Mouse (Mus musculus): ENCODE results near the gene Fbxo41. TPM values are rescaled to one million over a fixed set of nuclear protein-coding genes. Genes with fewer than 3 reads are reported as not detected.
"Not testable (repeated sequence)": the region's sequence is repeated elsewhere in the genome, so short reads cannot be mapped to it uniquely, and the experiment has no call there.

Gene Fbxo41
- total RNA-seq, 2 experiments from 2014 or later, result 84.7 to 86.0 TPM

DNA sequence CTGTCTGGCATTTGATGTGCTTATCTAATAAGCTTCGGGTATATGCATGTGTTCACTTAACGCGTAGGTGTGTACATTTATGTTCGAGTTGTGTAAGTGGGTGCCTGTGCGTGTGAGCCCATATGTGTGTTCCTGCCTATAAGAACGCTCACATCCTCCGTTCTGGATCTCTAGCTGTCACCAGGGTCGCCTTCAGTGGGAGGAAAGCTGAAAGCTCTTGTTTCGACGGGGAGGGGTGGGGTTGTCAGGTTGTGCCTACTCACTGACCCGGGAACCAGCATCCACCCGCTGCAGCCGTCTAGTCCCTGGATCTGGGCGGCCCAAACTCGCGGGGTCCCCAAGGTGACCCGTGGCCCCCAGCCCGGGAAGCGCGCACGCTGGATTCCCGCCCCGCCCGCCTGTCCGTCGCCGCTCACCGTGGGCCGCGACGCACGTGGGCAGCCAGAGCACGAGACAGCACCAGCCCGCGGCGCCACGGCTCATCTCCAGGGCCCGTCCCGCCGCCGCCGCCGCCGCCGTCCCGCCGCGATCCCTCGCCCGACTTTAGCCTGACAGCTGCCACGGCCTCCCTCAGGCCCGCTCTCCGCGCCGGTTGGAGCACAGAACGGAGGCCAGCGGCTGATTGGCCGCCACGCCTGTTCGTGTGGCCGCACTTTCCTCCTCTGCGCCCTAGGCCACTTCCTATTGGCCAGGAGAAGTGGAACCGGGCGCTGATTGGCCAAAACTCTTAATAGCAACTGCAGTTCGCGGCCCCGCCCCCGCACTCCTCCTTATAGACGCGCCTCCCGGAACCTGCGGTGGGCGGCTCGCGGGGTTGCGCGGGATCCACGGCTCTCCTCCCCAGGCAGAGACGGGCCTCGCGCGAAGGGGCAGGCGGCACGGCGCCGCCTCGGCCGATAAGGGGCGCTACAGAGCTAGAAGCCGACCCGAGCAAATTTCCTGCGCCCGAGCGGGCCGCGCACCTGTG lies 51.8 kb downstream of the Fbxo41 start, which contains the start of gene Cct7:
Gene Cct7, plus strand, starts transcription at position 818 of the 967 bp plus-strand sequence.
- peak; percentile 98 to 99 for DNase-seq (ENCODE audit: low spot score in 2 of 2)

DNA sequence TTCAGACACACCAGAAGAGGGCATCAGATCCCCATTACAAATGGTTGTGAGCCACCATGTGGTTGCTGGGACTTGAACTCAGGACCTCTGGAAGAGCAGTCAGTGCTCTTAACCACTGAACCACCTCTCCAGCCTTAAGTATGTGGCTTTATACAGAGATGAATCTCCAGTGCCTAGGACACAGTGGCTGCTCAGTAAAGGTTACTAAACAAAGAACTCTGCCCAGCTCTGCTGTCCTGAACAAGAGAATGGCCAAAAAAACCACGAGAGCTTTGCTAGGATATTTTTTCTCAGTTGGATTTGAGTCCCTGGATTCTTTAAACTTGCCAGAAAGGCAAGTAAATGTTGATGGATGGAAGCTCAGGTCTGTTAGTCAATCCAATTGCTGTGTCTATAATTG lies 52.7 kb downstream of the Fbxo41 start:
- not testable (repeated sequence) for DNase-seq (ENCODE audit: low spot score in 2 of 2)

DNA sequence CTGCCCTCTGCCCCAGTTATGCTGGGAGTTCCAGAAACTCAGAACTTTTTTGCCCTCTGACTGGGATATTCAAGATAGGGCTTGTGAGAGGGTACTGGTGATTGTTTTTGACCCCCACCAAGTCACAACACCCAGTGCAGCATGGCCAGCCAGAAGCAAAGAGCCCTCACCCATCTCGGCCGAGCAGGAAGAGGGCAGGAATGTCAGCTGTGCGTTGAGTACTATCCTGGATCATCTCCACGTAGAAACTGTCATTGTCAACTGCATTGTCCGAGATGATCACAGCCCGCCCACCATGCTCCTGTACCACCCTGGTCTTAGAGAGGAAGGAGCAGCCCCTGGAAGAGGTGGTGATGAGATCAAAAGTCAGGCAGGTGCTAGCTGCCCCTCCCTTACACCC lies 55.4 kb downstream of the Fbxo41 start:
- DNase-seq (ENCODE audit: low spot score in 2 of 2), result no peak

DNA sequence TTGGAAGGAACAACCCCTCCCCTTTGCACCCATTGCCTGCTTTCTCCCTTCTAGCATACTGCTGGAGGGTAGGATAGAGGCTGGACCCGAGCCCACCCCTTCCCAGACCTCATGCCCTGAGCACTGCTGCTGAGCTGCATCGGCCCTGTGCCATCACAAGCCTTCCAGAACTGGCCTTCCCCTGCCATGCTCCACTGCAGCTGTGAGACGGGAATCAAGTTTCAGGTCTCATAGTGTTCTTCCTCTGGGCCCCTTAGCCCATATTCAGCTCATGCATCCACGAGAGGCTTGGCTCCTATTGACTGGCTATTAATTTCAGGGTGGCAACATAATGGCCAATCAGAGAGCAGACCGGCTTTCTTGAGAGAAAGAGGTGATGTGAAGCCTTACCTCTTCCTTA lies 57.5 kb downstream of the Fbxo41 start:
- DNase-seq (ENCODE audit: low spot score in 2 of 2), result no peak

DNA sequence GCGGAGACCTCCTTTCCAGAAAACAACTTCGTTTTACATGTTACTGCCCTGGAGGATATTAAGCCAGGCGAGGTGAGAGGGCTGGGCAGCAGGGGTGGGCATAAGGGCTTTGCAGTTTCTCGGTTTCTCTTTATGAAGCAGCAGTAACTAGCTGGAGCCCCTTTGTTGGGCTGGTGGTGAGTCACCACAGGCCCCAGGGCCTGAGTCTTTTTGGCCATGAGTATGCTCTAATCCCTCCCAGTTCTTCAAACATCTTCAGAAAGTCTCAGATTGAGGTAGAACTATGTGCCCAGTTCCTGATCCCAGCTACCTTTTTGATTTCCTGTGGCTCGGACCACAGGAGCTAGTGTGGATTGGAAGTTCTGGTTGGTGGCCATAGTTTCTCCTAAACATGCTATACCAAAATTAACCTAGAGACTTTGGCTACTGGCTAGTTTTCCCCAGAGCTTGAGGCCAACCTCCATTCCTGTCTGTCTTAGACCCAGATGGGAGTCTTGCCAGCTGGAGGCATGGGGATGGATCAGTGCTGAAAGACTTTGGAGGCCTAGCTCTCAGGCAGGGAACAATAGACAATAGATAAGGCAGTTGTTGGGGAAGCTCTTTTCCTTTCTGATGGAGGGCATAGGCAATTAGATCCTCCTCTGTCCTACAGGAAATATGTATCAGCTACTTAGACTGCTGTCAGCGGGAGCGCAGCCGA lies 58.4 kb downstream of the Fbxo41 start:
- no peak for DNase-seq (ENCODE audit: low spot score in 2 of 2)

DNA sequence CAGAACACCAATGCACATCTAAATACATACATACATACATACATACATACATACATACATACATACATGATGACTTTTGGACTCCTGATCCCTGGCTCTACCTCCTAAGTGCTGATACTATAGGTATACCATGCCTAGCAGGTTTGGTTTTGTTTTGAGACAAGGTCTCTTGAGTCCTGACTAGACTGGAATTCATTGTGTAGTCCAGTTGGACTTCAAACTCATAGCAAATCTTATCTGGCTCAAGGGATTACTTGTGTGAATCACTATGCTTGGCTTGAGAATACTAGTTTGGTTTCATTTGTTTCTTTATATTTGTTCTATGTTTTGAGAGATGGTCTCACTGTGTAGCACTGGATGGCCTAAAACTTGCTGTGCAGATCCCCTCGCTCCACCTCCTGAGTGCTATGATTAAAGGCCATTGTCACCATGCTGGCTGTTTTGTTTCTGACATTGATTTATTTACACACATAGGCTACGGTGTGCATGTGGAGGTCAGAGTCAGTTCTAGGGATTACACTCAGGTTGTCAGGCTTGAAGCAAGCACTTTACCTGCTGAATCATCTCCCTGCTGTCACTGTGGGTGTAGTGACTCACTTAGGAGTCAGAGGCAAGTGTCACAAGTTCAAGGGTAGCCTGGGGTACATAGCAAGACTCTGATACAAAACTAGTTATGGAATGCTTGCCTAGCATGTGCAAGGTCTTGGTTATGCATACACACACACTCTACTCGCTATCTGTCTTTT lies 59.1 kb downstream of the Fbxo41 start:
- DNase-seq (ENCODE audit: low spot score in 2 of 2), result no peak

DNA sequence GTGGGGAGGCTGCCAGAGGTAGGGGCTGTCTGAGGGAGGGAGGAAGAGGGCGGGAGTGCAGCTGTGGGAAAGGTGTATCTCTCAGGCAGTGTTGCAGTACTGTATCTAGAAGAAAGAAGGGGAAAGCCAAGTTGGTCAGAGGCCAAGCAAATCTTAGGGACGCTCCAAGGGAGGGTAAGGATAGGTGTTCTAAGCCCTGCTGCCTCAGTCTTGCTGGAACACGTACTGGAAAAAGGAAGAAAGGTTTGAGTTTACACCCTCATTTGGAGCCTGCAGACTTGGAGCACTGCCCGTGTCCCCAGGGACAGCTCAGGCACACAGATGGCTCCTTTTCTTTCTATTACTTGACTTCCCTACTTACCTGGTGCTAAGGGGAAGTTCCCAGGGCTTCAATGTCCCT lies 61.7 kb downstream of the Fbxo41 start:
- no peak for DNase-seq (ENCODE audit: low spot score in 2 of 2)

DNA sequence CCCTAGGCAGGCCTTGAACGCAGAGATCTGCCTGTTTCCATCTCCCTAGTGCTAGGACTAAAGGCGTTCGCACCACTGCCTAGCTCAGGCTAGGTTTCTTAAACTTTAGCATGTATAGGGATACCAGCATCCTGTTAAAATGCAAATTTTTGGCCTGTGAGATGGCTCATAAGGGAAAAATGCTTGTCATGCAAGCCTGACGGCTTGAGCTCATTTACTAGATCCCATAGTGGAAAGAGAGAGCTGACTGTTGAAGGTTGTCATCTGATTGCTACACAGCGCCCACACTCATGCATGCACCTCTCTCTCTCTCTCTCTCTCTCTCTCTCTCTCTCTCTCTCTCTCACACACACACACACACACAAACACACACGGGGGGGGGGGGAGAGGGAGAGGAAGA lies 66.2 kb downstream of the Fbxo41 start:
- DNase-seq (ENCODE audit: low spot score in 2 of 2), result no peak

DNA sequence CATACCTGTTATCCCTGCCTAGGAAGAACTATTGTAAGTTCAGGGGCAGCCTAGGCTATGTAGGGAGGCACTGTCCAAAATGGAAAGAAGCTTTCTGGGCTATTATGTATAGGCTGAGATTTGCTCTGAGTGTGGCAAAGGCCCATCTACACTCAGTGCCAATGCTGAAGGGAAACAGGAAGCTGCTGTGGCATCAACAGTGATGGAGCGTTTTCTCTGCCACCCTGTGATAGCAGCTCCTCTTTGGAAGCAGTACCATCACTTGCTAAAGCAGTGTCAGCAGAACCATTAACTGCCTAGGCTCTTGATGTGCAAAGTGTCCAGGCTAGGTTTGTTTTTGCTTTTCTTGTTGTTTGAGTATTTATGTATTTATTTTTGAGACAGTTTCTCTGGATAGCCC lies 66.6 kb downstream of the Fbxo41 start:
- DNase-seq (ENCODE audit: low spot score in 2 of 2), result no peak

DNA sequence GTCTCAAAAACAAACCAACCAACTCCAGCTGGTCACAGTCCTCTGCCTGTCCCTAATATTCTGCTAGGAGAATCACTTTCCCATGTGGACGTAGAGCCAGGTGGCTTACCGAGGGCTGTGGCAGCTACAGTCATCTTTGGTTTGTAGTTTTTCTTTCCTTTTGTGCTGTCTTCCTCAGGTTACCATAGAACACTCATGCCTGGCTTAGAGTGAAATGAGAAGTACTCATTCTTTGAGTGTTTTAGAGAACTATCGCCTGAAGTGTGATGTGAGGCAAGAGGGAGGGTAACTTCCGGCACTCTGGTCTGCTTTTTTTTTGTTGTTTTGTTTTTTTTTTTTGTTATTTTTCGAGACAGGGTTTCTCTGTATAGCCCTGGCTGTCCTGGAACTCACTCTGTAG lies 68.9 kb downstream of the Fbxo41 start:
- no peak for DNase-seq (ENCODE audit: low spot score in 2 of 2)

DNA sequence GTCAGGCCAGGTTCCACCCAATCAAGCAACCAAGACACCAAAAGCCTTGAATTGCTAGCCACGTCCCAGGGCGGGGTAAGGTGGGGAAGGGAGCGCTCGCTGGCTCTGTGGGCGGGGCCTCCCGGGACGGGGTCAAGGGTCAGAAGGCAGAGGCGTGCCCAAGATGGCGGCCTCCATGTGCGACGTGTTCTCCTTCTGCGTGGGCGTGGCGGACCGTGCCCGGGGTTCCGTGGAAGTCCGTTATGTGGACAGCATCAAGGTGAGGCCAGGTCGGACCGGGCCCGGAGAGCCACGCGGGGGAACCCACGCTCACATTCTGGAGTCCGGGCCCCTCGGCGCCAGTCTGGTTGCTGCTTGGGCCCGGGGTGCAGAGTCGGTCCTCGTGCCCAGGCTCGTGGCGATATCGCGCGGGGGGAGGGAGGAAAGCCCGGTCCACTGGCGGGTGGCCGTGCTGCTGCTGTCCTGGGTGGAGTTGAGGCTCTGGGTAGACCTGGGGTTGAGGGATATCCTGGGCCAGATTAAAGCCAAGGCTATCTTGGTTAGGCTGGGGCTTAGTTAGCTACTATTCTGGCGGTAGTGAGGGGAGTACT lies 70.9 kb downstream of the Fbxo41 start, which contains the start of gene Smyd5:
Gene Smyd5, plus strand, starts transcription at position 148 of the 590 bp plus-strand sequence.
- DNase-seq (ENCODE audit: low spot score in 2 of 2), result peak; percentile 79 to 85

DNA sequence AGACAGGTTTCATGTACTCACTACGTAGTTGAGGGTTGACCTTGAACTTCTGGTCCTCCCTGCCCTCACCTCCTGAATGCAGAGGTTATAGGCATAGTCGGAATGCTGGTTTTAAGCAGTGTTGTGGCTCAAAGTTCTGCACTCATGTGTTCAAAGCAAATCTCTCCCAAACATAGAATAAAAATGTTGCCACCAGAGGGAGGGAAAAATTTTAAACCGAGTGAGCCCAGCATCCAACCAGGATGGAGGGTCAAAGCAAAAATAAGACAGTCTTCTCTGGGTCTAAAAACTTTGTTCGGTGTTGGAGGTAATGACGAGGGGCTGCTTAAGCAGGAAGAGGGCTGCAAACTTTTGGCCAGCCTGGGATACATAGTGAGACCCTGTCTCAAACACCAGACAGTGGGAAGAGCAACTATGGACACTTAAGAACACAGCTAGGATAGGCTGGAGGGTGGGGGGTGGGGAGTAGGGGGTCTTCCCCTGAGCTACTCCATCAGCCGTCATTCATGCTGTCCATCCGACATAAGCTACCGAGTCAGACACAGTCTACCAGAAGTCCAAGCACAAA lies 71.4 kb downstream of the Fbxo41 start:
- DNase-seq (ENCODE audit: low spot score in 2 of 2), result no peak

DNA sequence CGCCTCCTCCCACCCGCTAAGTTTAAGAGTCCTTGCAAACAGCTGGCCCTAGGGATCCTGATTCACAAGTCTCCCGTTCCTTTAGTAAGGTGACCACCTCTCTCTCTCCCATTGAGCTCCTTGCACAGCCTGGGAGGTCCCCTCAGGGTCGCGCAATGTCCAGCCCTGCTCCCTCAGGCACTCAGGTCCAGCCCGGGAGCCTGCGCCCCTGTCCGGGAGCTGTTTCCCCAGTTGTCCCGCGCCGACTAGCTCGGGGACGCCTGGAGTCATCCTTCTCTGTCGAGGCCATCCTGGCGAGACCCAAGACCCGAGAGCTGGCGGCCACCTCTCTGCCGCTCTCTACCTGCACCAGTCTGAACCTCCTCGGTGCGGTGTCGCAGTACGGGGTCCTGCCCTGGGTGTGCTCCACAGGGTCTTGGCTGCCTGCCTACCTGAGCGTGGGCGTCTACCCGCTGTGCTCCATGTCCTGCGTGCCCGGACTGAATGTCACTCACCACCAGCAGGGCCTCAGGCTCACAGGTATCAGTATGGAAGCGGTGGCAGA lies 78.9 kb downstream of the Fbxo41 start, which contains the start of gene Noto:
Gene Noto, plus strand, starts transcription at position 51 of the 544 bp plus-strand sequence.
- no peak for DNase-seq (ENCODE audit: low spot score in 2 of 2)

Other genes with a start within 250 kb of the Fbxo41 start
- gene Sfxn5, start 169.6 kb downstream of the Fbxo41 start, total RNA-seq (2021), result 100 to 1,000 TPM; 141 to 142 TPM
- 10 to 100 TPM; 50.3 to 52.9 TPM for gene Rab11fip5, start 128.4 kb downstream of the Fbxo41 start, total RNA-seq (2021)
- gene Noto, start 79.1 kb downstream of the Fbxo41 start, total RNA-seq (2021), result not detected
- 10 to 100 TPM; 42.2 to 44.1 TPM for gene Smyd5, start 71.0 kb downstream of the Fbxo41 start, total RNA-seq (2021)
- 100 to 1,000 TPM; 240 to 245 TPM for gene Cct7, start 51.5 kb downstream of the Fbxo41 start, total RNA-seq (2021)
- 10 to 100 TPM; 13.7 to 15.6 TPM for gene Pradc1, start 51.0 kb downstream of the Fbxo41 start, total RNA-seq (2021)
- gene Egr4, start 10.6 kb upstream of the Fbxo41 start, total RNA-seq (2021), result 10 to 100 TPM; 21.3 to 22.5 TPM
- gene Alms1, start 84.5 kb upstream of the Fbxo41 start, total RNA-seq (2021), result 1 to 10 TPM; 7.4 to 8.0 TPM
- 1 to 10 TPM; 1.2 to 1.4 TPM for gene Nat8f7, start 210.2 kb upstream of the Fbxo41 start, total RNA-seq (2021)